Mouse (Mus musculus) adrenal gland (tissue): ENCODE results near the gene Gmeb1.

Experiments
- intact Hi-C: fragments of 180-260 bp; cut with DNase I; formaldehyde crosslinking; loops from one replicate; pipeline ENCODE4 v1.15.1; 2025
- microRNA-seq, 2 experiments: library from miRNA; unstranded; fragments of <30 nt; microRNA quantifications; one replicate each; pipeline ENCODE4; 2019

The Gmeb1 gene

DNA sequence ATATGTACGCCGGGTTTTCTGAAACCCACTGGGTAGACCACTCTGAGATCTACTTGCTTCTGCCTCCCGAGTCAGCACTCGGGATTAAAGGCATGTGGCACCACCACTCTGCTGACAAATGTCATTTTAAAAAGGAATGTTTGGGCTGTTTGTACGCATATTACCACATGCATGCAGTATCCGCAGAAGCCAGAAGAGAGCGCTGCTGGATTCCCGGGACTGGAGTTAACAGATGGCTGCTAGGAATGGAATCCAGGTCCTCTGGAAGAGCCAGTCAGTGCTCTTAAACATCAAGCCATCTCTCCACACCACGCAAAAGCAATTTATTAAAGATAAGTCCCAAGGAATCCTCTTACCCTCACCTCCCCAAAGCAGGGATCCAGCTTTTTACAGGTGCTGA, 80.7 kb downstream of the Gmeb1 start:
- intact Hi-C loops = no loop called here

DNA sequence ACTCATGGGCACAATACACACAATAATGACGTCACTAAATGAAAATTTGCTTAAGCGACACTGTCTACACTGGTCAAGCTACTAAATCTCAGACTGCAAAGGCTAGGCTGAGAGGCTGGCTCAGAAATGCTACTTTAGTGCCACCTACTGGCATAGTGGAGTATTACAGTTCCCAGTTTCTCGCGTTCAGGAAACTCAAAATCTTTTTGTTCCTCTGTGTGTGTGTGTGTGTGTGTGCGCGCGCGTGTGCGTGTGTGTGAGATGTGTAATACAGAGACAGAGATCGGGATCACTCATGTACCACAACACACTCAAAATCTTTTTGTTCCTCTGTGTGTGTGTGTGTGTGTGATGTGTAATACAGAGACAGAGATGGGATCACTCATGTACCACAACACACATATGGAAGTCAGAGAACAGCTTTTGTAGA, 82.8 kb downstream of the Gmeb1 start:
- intact Hi-C loops = loop anchor here (2.0 to 10.0 kb wide), 3 partner anchors 90 to 294 kb away; no protein-coding TSS in a partner anchor

DNA sequence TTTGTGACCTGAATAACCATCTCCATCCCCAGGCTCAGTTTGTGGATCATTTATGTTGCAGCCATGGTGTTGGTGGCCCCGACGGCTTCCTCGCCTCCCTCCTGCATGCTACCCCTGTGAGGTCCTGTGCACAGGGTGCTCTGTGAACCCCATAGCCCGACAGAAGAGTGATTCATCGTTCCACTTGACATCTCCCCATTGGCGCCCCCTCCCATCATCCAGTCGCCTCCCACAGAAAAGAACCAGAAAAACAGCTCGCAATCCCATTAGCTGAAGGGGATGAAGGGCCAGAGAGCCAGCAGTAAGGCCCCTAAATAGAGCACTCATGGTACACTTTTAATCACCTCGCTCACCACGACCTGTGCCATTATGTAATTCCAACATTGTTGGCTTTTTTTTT, 84.9 kb downstream of the Gmeb1 start:
- intact Hi-C loops = loop anchor here (10.0 kb wide), 2 partner anchors 202 to 292 kb away; no protein-coding TSS in a partner anchor

Small RNA genes lying within 50 kb of the gene (microRNA-seq; reads per million reads assigned to microRNA genes)
- 0 reads per million in 2 experiments for gene Gm22033
